Mouse (Mus musculus) embryonic facial prominence, embryonic 10.5 days (tissue): ENCODE results near the gene Olfr1340. TPM values are rescaled to one million over a fixed set of nuclear protein-coding genes. Genes with fewer than 3 reads are reported as not detected.

Source experiments
- DNase-seq: peaks from one replicate; pipeline ENCODE4 v3.0.0-alpha.2; 2017; ENCODE audit warnings: low spot score
- H3K27ac ChIP-seq: fragments of 300-500 bp; sonication (generic); replicated peaks from 2 replicates; pipeline ENCODE4 v1.5.1; 2016; ENCODE audit warnings: mild to moderate bottlenecking
- H3K27me3 ChIP-seq: fragments of 300-500 bp; sonication (generic); replicated peaks from 2 replicates; pipeline ENCODE4 v1.6.1; 2016; ENCODE audit warnings: low read depth, mild to moderate bottlenecking; ENCODE audit not compliant: poor library complexity, severe bottlenecking
- H3K36me3 ChIP-seq: fragments of 300-500 bp; sonication (generic); replicated peaks from 2 replicates; pipeline ENCODE4 v1.6.1; 2016; ENCODE audit warnings: mild to moderate bottlenecking, moderate library complexity
- H3K4me1 ChIP-seq: fragments of 300-500 bp; sonication (generic); 2 replicates; pipeline ENCODE4 v1.6.1; 2016
- H3K4me3 ChIP-seq: fragments of 300-500 bp; sonication (generic); 2 replicates; pipeline ENCODE4 v1.5.1; 2016; ENCODE audit warnings: mild to moderate bottlenecking, moderate library complexity
- H3K9me3 ChIP-seq: fragments of 300-500 bp; sonication (generic); 2 replicates; pipeline ENCODE4 v1.6.1; 2016; ENCODE audit warnings: mild to moderate bottlenecking
- WGBS: fragments of 180-500 bp; shearing (Covaris S2); methylation state at CpG from one replicate; pipeline ENCODE4 v1.1.7; 2016; 5-methylcytosine and 5-hydroxymethylcytosine counted together
- polyA plus RNA-seq: library from polyadenylated mRNA; unstranded; fragments of >200 nt; fragmentation: Nextera tagmentation; extraction: Ambion mirVana; gene quantifications from 2 replicates; pipeline ENCODE4 v1.2.1, GENCODE M21; 2016

Olfr1340 gene
- polyA plus RNA-seq, 1 experiment from 2014 or later, result not detected

DNA sequence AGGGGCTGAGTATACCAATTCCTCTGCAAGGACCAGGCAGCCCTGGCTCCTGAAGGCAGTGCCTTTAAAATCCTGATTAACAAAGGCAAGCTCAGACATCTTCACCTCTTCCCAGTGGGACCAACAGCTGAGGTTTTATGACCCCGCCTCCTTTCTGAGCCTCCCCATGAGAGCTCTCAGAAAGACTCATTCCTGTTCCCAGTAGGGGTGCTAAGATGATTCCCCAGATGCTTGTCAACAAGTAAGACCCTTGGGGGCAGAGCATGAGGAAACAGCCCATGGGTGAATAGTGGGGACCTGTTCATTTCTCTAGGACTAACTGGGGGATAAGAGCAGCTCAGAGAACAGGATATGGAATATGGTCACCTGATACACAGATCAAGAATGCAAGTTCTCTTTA lies 38.7 kb downstream of the Olfr1340 start, which contains the start of gene Olfr1338:
Gene Olfr1338, minus strand, starts transcription at position 101 of the 400 bp plus-strand sequence.
- H3K4me1 ChIP-seq, result no peaks in the 10 kb centered on the region
- H3K4me3 ChIP-seq, result no peak within 1 kb of the TSS
- WGBS, result 94% methylated on average over 1 of the region's 1 CpGs
- H3K27me3 ChIP-seq, result no peaks in the 10 kb centered on the region
- H3K36me3 ChIP-seq, result no peaks in the 10 kb centered on the region
- no peak within 1 kb of the TSS for H3K27ac ChIP-seq
- H3K9me3 ChIP-seq, result no peaks in the 10 kb centered on the region
- DNase-seq, result no peak

Other genes with a start within 250 kb of the Olfr1340 start
- 15.4 and 16.5 TPM in 2 replicates for gene Tie1, start 230.1 kb upstream of the Olfr1340 start, polyA plus RNA-seq
- 3.9 TPM in 2 replicates for gene 2610528J11Rik, start 193.1 kb upstream of the Olfr1340 start, polyA plus RNA-seq
- gene Tmem125, start 176.1 kb upstream of the Olfr1340 start, polyA plus RNA-seq, result 0.79 and 1.1 TPM in 2 replicates
- 0.39 and 0.49 TPM in 2 replicates for gene Cfap57, start 99.4 kb upstream of the Olfr1340 start, polyA plus RNA-seq
- 191 and 209 TPM in 2 replicates for gene Ebna1bp2, start 99.3 kb upstream of the Olfr1340 start, polyA plus RNA-seq
- not detected in 2 replicates for gene Olfr62, start 61.2 kb upstream of the Olfr1340 start, polyA plus RNA-seq
- gene Olfr1342, start 27.4 kb upstream of the Olfr1340 start, polyA plus RNA-seq, result 0.06 TPM in 1 of 2 replicates, not detected in the other
- gene Olfr1341, start 16.6 kb upstream of the Olfr1340 start, polyA plus RNA-seq, result 0.04 TPM in 1 of 2 replicates, not detected in the other
- gene Olfr1339, start 12.0 kb downstream of the Olfr1340 start, polyA plus RNA-seq, result not detected in 2 replicates
- not detected in 2 replicates for gene Olfr1338, start 38.6 kb downstream of the Olfr1340 start, polyA plus RNA-seq
- gene Olfr1337, start 62.4 kb downstream of the Olfr1340 start, polyA plus RNA-seq, result not detected in 2 replicates
- gene Olfr1335, start 89.8 kb downstream of the Olfr1340 start, polyA plus RNA-seq, result not detected in 2 replicates
- gene Olfr1333, start 116.1 kb downstream of the Olfr1340 start, polyA plus RNA-seq, result not detected in 2 replicates
- gene Olfr1331, start 144.5 kb downstream of the Olfr1340 start, polyA plus RNA-seq, result not detected in 2 replicates
- not detected in 2 replicates for gene Olfr1330, start 168.5 kb downstream of the Olfr1340 start, polyA plus RNA-seq
- gene Olfr1329, start 197.3 kb downstream of the Olfr1340 start, polyA plus RNA-seq, result not detected in 2 replicates
- gene Olfr1328, start 218.5 kb downstream of the Olfr1340 start, polyA plus RNA-seq, result not detected in 2 replicates
- gene Lao1, start 241.4 kb downstream of the Olfr1340 start, polyA plus RNA-seq, result not detected in 2 replicates